Mouse (Mus musculus): ENCODE measurements at regions not wholly inside any gene's neighbourhood (a gene's known extent, or its start where the extent isn't known, plus 50 kb on each side); places are given as distances from the start of the nearest gene placed in this dataset.

DNA sequence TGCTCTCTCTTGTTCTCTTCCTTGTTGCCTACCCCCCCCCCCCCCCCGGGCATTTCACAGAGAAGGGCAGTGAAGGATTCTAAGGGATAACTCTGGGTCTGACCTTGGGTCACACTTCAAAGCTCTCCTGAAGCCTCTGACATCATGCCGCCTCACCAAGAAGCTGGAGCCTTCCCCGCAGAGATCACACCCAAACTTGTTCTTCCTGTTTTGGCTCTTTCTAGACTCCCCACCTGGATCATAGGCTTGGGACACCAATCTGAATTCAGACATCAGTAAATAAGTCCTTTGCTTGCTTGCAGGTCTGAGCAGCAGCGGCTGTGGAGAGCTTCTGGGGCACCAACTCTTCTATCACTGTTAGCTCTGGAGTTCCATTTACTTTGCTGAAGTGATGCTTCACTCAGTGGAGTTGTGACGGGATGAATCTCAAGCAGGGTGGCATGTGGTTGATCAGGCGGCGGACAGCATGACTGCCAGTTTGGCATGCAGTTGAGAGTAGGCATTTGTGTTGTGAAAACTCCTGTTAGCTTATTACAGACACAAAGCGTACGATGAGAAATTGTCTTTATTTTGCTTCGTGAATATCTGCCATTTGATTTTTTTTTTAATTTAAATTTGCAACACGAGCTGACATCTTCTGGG is 226.5 kb upstream of the Adgrl2 start:
- DNase-seq: no peak

DNA sequence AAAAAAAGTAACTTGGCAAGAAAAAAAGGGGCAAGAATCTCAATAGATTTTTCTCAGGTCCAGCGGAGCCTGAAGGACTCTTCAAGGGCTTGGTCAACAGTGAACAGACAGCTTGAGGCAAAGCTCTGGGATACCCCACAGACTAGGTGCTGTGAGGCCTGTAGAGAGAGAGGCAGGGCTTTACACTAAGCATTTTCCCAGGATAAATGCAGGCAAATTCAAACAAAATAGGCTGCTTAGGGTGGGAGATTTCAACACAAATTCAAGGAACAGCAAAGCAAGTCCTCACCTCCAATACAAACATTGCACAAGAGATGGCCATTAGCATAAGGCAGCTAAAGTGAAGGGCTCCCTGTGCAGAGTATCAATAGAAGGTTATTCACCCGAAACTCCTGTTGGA is 225.3 kb upstream of the Adgrl2 start:
- DNase-seq: no peak

DNA sequence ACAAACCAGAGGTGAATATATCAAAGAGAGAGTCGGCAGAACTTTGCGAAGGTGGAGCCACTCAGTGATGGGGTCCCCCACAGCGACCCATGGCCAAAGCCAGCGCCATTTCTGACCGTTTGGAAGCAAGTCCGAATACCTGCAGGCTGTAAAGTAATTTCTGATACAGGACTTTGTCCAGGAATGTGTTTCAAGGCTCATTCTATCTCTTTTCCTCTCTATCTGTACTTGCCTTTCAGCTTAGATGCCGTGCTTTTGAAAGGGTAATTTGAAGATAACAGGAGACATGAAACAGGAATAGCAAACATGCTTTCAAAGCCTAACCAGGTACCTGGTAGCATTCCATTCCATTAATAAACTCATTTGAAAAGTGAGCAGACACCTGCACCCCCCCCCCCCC is 221.6 kb upstream of the Adgrl2 start:
- no peak for DNase-seq

DNA sequence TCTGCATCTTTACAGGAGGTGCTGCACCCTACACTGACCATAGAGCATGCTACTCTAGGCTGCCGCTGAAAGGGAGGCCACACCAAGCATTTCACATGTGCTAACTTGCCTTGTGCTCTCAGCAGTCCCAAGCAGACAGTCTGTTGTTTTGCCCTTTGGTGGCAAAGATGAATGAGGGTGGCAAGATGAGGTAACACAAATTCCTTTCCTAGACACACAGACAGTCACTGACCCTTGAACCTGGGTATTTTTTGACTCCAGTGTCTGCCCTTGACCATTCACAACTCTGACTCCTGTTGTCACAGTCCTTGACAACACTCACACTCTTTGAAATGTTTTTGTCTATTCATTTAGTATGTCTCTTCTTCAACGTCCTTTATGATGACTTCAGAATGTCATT is 218.9 kb upstream of the Adgrl2 start:
- DNase-seq: no peak

DNA sequence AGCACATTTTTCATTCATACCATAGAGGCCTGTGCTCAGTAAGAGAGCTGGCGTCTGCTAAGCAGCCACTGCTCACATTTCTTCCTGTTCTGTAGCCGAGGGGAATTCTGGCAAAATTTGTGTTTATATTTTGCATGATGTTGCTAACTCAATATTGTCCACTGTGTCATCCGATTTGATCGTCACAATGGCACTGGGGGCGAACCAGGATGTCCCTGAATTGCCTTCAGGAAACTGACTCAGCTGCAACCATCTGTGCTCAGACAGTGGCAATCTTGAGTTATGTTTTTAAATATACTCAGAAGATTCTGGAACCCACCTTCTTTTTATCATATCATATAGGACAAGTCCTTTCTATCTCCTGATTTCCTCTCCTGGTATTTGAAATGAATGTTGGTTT is 213.1 kb upstream of the Adgrl2 start:
- DNase-seq: no peak

DNA sequence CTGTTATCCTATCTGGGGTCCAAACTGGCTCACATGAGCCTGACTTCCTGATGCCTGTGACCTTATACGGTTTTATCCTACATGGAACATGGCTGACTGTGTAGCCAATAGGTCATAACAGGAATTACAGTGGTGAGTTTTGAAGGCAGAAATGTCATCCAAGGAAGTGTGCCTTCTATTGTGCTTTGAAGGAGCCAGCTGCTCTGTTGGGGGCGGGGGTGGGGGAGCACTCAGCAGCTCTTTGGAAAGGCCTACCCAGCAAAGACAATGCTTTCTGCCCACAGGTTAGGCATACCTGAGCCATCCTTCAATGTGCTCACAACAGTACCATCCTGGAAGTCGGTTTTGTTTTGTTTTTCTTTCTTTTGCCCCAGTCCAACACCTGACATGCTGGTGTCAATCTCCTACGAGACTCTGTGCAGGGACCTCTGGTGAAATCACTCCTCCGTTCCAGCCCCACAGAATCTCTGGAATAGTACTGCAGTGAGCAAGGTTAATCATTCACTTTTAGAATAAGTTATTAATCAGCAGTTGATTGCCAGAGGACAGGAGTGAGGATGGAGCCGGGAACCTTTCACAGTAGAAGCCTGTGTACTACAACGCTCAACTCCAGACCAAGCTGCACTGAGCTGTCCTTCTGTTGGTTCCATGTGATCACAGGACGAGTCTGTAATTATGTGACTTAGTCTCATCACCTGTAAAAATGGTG is 206.3 kb upstream of the Adgrl2 start:
- no peak for DNase-seq

DNA sequence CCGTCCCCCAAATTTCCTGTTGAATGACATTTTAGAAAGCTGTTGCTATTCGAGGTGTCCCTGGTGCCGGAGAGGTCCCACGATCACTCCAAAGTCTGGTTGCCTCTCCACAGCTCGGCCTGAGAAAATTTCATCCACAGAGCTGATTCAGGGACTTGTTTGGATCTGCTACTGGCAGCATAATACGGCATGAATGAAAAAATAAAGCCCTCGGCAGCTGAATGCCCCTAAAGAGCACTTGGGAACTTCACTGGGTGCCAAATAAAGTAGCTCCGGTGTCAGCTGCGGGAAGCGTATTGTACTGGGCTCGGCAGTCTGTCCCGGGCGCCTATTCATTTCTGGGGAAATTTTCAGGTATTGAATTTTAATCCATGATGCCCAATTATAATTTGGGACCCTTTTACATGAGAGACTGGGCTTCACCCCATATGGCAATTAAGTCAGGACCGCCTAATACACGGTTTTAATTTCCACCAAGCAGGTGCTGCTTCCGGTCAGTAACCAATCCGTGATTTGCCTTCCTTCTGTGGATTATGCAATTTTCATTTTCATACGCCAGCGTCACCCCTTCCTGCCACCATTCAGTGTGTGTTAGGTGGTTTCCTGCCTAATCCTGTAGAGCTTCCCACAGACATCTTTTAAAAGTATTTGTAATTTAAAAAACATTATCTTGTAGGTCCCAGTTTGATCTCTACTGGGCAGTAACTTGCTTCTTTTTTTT is 200.7 kb upstream of the Adgrl2 start:
- no peak for DNase-seq

DNA sequence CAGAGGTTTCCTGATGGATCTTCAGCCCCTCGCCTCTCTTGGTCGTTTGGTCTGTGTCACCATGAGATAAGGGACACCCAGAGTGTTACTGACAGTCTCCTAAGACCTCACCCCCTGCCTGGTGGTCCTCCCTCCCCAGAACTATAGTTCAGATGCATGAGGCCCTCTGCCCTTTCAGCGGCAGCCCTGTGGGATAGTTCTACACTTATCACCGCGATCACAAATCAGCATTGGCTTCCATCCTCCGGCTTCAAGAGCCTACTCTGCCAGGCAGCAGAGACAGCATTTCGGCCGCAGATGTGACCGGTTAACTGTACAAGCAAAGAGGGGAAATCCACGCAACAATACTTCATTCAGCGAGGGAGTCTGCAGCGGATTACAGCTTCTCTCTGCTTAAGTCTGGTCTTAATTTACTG is 193.8 kb upstream of the Adgrl2 start:
- DNase-seq: no peak

DNA sequence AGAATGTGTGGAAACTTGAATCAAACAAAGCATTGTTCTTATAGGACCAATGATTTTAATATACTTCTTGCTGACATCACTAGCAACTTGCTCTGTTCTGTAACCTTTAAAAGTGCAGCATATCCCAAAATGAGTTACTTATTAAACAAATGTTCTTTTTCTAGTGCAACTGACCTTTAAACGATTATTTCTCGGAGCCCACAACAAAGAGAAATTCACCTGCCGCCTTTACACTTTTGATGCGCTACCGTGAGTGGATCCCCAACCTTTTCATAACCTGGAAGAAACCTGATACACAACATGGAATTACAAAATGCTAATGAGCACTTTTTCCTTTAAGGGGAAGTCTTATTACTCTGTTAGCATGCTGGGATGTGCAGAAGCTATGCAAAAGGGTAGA is 191.7 kb upstream of the Adgrl2 start:
- no peak for DNase-seq

DNA sequence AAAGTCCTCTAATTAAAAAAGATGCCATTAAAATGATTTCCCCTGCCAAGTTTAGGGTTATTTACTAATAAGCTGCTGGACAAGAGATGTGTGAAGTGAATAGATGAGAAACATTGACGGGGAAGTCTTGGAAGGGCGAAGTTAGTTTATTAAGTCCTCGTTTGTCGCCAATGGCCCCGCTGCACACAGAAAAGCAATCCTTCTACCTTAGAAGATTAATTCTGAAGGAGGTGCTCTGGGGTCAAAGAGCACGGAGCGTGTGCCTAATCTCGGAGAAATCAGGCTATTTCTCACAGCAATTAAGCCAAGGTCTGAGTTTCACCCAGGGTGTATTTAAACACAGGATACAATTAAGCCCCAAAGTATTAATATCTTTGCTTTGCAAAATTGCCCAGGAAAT is 189.8 kb upstream of the Adgrl2 start:
- DNase-seq: no peak

DNA sequence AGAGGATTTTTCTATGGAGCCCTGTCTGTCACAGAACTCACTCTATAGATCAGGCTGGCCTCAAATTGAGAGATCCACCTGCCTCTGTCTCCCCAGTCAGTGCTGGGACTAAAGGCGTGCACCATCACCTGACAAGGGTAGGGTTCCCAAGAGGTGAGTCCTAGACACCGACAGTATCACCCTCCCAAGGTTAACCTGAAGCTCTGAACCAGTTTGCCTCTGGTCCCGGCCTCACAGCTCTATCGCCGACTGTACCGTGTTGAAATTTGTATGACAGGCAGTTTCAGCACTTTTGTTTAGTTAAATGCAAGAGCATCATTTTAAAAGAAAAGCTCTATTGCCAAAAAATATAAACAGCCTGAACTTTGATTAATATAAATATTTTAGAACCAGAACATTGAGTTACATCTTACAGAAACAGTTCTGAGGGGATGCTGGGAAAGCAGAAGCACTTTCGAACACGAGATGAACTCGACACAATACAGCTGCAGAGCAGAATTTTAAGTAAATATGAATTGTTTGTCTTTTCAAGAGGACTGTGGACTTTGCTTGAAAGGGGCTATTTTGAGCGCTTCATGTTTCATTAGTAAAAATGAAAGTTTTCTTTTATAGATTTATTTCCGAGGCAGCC is 189.2 kb upstream of the Adgrl2 start:
- no peak for DNase-seq

DNA sequence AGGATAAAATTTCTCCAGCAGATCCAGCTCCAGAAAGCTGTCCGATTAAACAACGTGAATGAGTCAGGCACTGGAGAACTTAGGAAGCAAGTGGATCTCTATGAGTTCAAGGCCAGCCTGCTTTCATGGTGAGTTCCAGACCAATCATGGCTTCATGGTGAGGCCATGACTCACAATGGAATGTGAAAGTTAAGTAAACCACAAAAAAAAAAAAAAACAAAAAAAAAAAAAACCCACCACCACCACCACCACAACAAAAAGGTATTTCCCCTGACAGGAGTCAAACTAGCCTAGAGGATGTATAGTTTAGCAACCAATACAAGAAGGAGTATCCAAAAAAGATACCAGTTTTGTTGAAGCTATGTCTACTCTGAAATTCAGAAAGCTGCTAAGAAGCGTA is 188.5 kb upstream of the Adgrl2 start:
- no peak for DNase-seq

DNA sequence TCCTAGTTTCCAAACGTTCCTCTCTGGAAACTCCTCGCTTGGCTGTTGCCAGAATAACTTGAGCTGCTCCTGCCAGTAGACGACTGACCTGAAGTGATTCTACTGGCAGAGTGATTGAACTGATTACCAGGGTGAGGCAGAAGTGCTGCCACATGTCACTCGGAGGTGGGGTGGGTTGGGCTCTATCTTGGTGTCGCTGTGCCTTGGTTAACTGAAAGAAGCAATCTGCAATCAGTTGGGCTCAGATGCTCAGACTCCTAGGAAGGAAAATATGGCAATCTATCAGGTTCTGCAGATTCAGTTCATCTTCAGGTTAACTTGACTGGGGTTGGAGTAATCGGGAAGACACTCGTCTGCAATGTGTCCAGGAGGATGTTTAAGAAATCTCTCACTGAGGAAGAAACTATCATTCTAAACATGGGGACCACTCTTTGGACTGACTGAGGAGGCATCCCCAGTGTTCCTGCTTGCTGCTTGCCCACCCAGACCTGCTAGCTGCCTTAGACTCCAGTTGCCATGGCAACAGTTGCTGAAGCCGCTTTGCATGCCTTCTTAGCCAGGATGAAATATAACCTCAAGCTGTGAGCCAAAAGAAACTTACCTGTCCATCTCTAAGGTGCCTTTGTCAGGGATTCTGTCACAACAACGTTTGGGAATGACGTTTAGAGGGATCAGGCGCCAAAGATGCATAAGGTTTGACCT is 184.5 kb upstream of the Adgrl2 start:
- no peak for DNase-seq

DNA sequence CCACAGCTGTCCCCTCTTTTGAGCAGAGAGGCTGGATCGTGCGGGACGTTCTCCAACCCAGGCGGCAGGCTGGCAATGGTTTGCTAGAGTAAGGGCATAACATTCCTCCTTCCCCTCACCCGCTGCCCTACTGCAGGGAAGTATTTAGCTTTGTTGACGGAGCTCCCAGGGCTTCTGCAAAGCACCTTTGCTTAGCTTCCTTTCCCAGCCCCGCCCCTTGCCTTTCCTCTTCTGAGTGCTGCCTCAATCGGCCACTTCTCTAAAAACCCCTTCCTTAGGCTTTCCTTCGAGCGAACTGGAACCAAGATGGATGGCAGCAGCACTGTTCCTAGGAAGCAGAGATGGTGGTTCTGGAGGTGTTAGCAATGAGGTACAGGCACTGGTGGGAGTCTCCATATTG is 183.2 kb upstream of the Adgrl2 start:
- DNase-seq: no peak

DNA sequence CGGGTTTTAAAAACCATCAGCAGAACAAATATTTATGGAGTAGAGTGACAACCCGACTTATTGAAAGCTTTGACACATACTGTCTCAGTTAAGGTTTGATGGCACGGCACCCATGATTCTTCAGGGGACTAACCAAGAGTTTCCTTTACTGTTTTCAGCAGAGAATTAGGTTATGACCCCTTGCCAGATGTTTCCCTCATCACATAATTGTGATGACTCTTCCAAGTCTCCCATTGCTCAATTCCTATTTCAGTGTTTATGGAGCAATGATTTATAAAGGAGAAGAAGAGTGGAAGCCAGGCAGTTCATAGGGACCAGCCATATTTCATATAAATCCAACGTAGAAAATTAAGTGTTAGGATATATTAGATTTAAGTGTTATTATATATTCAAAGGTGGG is 181.4 kb upstream of the Adgrl2 start:
- DNase-seq: no peak

DNA sequence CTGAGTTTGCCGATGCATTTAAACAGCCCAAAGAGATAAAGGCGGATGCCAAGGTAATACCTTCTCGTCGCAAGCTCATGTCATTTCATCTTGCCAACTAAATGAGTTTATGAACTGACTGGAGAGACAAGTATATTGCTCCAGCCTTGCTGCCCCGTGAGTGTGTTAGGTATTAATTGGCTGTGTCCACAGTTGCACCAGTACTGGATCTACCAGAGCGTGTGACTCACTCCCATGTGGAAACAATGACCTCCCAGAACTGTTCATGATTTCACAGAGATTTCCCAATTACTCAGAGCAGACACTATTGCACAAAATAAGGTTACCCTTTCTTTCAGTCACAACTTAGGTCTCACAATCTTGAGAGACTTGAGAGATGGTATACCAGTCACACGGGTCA is 179.8 kb upstream of the Adgrl2 start:
- DNase-seq: no peak

DNA sequence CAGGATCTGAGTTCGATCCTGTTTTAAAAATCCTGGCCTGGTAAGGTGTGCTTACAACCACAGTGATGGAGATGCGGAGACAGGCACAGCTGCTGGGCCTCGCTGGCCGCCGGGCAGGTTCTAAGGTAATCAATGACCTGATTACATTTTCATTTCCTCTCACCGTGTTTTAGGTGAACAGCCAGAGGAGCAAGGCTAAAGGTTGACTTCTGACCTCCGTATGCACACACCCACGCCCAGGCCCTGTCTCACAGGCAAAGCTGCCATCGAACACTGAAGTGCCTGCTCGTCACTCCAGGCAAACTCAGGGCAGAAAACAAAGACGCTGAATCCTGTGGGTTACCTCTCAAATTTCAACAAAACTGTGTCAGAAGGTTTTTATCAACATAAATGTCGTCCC is 179.1 kb upstream of the Adgrl2 start:
- DNase-seq: no peak

DNA sequence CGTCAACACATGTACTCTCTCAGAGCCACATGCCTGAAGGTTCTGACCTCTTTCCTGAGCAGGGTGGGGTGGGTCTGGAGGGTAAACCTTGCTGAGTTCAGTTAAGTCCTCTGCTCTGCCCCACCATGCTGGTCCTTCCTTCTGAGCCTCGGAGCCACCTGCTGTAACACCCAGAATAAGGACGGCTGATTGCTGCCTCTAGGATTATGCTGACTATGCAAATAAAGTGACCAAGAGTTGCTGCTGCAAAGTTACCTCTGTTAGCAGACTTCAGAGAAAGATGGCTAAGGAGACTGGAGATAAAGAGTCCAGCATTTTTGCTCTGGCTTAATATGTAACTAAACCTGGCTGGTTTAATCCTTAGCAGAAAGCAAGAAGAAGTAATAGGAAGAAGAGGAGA is 177.6 kb upstream of the Adgrl2 start:
- no peak for DNase-seq

DNA sequence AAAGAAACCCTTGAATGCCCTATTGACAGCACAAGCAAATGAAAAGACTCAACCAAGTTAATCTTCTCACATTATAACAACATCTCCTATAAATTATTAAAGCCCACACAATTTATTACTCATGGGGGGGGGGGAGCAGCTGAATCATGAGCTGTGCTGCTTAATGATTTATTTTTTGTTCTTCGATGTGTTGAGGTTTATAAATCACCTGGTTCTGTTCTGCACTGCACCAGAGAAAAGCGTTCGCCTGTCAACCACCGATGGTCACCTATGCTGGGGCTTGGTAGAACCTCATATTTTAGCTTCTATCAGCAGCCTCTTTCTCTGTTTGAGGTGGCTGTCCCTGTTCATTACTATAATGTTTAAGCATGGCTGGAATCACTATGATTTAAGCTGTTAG is 174.4 kb upstream of the Adgrl2 start:
- no peak for DNase-seq

DNA sequence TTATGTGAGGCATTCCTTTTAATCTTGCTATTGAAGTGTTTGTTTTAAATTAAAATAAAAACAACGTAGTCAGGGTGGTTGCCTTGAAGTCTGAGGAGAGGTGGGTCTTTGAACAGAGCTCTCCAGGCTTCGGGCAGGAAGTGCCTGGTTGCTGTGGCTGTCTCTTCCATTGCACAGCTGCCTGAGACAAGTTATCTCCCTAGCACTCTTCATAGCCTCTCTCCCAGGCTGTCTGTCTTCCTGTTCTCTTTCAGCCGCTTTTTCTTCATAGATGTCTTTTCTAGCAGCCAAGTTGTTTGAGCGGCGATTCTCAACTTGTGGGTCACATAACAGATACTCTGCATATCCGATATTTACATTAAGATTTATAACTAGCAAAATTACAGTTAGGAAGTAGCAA is 173.2 kb upstream of the Adgrl2 start:
- DNase-seq: no peak

DNA sequence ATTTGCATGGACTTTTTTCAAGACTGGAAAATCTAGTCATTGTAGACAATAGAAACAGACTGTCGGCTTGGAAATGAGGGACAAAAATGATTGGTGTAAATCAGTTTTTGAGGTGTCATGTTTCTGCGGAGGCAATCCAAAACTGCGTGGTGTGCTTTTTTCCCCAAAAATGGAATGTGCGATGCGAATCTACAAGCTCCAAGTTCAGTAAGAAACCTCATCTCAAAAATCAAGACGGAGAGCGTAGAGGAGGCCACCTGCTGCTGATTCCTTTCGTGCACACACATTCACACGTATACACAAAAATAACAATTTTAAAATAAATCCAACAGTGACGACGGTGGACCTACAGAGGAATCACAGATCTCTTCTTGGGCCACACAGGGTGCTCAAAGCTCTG is 170.5 kb upstream of the Adgrl2 start:
- DNase-seq: no peak

DNA sequence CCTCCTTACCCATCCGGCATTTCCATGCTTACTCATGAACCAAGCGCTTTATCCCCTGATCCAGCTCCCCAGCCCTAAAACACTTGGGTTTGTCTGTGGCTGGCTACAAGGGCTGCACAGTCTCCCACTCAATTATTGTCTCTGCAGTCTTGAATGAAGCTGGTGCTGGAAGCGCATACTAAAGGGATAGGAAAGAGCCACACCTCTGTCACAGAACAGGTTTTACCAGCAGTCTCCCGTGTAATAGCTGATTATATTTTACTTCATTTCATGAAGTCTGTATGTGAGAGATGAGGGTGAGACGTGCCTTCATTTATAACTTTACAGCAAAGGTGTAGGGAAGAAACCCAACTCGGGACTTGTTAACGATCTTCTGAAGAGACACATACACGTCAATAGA is 167.0 kb upstream of the Adgrl2 start:
- DNase-seq: no peak

DNA sequence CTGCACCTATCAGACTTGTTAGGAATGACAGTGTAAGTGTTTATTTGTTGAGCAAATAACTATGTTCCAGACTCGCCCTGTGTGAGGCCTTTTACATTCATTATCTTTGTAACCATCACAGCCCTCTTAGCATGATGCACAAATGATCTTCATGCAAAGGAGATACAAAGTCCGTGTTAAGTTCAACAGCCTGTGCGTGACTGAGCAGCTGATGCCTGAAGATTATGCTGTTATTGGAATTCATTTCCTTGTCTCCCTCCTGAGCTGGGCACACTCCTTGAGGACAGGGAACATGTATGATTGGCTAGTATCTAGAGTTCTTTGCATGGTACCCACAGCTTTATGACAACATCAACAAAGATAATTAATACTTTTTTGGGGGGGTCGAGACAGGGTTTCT is 162.0 kb upstream of the Adgrl2 start:
- DNase-seq: no peak

Data from cerebellum, adult 8-10 months (tissue).